Mouse (Mus musculus): ENCODE data around the gene Sipa1.

Sipa1 gene

GRCm38 (mm10) chr19:5686437-5686836, 22.9 kb upstream of the Sipa1 start:
- in situ Hi-C loops (cut with MboI): no loop called here

DNA sequence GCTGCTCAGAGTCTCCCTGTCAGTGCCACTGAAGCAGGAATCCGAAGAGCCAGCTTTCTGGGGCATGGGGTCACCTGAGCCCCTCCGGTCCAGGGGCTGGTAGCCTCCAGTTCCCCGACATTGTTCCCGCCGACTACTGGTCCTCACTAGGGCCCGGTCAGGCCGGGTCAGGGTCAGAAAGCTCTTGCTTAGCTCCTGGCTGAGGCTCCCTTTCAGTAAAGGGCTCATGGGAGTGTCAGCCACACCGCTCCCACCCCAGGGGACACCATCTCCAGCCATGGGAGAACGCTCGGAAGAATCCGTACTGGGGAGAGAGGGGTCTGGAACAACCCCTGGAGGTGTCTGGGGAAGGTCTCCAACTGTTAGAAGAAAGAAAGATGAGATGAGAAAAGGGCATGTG, 22.4 kb upstream of the Sipa1 start:
- in situ Hi-C loops (cut with MboI): no loop called here

DNA sequence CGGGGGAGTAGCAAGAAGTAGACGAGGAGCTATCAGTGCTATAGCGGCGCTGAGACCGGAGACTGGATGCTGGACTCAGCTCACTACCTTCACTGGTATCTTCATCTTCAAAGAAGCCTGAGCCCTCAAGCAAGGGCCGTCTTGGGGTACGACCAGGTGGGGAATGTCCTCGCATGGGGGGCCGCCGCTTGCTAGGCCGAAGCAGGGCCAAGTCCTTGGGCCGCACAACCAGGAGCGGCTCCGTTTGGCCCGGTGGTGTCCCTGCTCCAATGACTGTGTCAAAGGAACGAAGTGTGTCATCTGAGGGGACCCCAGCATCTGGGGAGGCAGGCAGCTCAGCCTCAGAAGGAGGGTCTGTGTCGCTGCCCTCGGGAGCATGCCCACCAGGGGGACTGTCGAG, 21.9 kb upstream of the Sipa1 start:
- in situ Hi-C loops (cut with MboI): no loop called here

GRCm38 (mm10) chr19:5684985-5685384, 21.5 kb upstream of the Sipa1 start:
- in situ Hi-C loops (cut with MboI): no loop called here

DNA sequence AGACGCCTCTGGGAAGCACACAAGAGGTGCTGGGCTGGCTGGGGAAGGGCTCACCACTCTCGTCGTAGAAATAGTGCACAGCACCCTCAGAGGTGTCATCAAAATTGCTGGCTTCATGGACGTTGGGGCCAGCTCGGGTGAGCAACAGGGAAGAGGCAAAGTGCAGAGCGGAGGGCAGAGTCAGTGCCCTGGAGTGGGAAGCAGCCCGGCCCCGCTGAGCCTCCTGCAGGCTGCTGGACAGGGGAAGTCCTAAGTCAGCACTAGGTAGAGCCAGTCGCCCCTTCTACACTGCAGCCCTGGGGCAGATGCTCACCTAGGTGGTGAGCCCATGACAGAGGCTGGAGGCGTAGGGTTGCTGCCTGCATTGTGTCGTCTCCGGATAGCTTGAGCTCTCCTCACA, 20.7 kb upstream of the Sipa1 start:
- in situ Hi-C loops (cut with MboI): no loop called here

- in situ Hi-C loops (cut with MboI): no loop called here
Observed at GRCm38 (mm10) chr19:5680432-5680831, 16.9 kb upstream of the Sipa1 start.

DNA sequence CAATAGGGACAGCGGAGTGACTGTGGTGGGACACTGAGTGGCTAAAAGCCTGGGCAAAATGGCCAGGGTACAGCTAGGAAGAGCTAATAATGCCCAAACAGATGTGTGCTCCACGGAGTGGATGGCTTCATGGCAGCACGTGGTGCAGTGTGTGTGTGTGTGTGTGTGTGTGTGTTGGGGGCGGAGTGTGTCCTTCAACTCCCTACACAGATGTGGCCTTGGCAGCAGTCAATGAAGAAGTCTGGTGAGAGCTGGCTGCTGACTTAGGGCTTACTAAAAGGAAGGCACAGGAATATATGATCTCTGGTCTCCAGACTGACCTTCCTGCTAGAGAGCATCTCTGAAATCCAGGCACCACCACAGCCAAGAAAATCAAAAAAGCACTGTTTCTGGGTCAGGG, 4.9 kb upstream of the Sipa1 start:
- in situ Hi-C loops (cut with MboI): no loop called here

- in situ Hi-C loops (cut with MboI): no loop called here
Observed at GRCm38 (mm10) chr19:5666386-5666785, 2.9 kb upstream of the Sipa1 start.

- in situ Hi-C loops (cut with MboI): no loop called here
Observed at GRCm38 (mm10) chr19:5665465-5665864, 2.0 kb upstream of the Sipa1 start.

- in situ Hi-C loops (cut with MboI): no loop called here
Observed at GRCm38 (mm10) chr19:5664669-5665257, 1.3 kb upstream of the Sipa1 start.

DNA sequence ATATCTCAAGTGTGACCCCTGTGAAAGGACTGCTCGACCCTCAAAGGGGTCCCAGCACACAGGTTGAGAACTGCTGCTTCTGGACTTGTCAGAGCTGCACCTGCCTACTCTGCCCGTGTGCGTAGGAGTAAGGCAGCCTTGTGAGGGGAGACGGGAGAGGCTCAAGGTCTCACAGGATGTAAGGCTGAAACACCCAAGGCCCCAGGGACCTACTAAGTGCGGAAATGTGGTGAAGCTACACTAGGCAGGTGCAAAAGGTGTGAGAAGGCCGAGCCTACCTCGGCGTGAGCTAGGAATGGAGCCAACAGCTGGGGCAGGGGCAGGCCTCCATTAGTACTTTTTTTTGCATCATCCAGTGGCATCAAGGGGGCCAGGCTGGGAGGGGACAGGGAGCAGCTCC, 1.2 kb downstream of the Sipa1 start:
- in situ Hi-C loops (cut with MboI): no loop called here

DNA sequence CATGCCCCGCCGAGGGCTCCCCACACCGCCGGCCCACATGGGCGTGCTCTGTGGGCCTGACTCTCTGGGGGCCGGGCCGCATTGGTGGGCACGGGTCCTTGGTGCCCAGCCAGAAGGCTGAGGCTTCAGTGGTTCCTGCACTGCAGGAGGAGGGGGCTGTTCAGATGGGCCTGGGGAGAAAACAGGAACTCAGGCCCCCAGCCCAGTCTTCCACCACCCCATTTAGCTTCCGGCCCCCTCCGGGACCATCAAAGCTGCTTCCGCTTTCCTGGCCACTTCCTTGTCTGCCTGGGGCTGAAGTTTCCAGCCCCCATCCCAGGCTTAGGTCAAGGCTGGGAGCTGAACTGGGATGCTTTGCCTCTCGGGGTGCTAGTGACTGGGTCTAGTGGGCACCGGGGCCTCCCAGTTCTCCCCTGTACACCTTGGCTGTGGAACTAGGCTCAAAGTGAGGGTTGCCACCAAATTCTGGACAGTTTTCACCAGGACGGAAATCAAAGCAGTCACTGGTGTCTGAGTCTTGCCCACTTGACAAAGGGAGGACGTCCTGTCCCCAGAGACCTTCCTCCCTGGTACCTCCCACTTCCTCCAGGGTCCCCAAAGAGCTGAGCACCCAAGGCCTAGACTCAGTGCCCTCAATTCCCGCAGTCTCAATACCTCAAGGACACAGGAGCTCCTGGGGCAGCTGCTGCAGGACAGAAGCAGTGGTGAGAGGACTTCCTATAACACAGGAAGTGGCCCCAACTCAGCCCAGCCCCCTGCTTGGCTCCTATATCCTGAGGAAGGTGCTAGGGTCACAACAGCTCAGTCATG, 2.4 kb downstream of the Sipa1 start:
- in situ Hi-C loops (cut with MboI): no loop called here

DNA sequence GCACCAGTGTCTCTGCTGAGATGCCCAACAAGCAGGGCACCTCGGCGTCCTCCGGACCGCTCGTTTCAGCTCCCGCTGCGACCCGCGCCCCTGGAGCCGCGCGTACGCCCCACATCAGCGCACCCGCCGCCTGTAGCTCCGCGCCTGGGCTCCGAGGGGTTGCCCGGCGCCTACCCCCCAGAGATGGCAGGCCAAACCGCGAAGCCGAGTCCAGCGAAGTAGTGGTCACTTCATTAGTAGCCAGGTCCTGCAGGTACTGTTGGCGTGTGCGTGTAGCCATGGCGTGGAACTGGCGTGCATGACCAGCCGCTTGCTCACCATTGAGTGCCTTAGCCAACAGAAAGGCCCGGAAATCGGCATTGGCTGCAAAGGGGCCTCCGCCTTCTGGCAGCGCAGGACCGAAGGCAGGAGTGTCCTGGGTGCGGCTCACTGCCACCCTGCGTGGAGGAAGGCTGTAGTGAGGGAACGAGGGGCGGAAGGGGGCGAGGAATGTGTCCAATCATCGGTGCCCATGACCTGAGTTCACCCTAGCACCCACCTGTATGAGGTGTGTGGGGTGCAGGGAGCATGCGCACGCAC, 8.7 kb downstream of the Sipa1 start:
- in situ Hi-C loops (cut with MboI): no loop called here

DNA sequence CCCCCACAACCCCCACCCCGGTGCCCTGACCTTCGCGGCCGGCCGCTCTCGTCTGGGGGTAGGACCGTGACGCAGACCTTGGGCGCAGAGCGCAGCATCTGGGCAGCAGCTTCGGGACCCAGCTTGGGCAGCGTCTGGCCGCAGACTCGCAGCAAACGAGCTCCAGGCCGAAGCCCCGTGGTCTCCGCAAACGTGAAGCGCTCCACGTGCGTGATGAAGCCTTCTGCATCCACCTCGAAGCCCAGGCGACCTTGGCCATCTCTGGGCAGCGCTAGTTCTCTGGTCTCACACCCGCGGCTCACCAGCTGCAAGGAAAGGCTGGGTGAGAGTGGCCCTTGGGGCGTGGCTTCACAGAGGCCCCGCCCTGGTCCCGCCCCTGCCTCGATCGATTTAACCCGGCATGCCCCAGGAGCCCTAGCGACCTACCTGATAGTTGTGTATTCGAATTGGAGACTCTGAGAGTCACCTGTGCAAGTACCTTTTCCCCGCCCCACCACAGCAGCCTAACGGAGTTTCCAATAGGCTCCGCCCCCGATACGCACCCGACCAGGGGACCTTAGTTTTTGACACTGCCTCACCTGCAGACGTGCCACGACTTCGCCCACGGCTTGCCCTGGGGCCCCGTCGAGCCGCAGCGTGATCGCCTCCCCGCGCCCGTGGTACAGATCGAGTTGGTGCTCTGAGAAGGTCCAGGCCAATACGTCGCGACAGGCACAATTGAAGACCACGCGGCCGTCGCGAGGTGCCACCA, 9.4 kb downstream of the Sipa1 start:
- in situ Hi-C loops (cut with MboI): no loop called here

DNA sequence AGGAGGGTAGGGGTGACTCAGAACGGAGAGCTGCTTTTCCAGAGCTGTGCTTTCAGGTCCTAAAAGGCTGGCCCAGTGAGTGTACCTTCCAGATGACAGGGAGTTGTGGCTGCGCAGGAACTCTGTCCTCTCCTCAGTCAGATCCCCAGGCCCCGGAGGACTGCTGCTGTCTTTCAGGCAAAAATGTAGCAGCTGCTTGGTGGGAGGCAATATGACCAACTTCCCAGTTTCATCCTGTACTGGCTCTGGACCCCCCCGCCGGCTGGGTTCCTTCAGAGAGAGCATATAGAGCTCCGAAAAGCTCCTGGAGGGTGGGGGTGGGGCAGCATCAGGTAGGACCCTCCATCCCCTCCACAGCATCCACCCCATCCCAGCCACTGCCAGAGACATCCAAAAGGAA, 10.9 kb downstream of the Sipa1 start:
- in situ Hi-C loops (cut with MboI): no loop called here

DNA sequence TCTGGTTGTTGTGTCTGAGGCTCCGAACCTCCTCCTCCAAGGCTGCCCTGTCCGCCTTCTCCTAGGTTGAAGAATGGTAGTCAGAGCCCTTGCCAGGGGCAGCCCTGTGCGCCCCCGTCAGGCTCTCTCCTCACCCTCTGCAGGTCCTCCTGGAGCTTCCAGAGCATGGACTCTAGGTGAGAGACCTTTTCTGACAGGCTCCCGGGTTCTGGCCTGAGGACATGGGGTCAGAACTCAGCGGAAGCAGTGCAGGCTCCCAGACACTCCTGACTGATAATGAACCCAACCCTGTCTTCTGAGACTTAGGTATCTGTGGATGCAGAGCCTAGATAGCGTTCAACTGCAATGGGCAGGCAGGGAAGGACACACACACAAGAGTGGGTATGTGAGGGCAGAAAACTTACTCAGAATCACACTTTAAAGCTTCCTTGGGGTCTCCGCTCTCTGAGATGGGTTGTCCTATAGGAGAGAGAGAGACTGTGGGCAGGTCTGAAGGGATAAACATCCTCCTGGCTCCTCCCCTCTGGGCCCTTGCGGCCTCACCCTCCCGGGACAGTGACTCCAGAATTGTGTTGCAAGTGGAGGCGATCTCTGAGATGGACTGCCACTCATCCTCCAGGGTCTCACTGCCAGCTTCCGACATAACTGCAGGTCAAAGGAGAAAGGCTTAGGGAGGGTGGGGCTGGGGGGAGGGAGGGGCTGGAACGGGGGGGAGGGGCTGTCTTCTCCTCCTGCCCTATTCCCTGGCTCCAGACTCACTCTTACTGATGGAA, 11.8 kb downstream of the Sipa1 start:
- in situ Hi-C loops (cut with MboI): no loop called here

- in situ Hi-C loops (cut with MboI): no loop called here
Observed at GRCm38 (mm10) chr19:5649298-5649741, 14.2 kb downstream of the Sipa1 start.

DNA sequence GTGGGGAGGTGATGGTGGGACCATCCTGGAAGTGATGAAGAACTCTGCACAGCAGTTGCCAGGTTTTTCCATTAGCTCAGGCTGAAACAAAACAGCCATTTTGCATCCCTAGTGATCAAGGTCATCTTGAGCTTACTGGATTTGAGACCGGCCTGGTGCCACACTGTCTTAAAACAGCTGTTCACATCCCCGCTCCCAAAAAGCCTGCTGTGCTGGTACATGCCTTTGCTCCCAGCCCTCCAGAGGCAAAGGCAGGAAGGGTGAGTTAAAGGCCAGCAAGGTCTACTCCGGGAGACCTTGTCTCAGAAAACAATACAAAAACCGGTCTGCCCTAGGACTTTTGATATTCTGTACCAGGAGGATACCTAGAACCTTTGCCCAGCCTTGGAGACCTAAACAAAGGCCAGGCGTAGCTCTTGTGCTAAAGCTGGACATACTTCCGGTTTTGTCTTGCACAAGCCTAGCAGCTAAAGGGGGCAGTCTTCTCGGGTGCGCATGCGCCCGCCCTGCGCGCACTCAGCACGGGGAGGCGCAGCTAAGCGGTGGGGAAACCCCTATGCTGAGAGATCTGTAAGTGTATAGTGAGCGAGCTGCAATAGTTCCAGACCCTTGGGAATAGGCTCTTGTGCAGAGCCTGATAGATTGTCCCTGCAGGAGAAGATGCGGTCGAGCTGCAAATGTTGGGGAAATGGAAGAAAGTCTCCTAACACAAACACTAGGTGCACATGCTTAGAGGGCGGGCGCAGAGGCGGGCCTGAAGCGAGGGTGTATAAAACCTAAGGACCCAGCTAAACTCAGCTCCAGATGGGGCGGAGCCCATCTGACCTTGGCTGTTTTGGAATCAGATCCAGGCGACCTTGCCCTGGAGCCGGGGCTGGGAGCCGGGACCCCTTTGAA, 14.9 kb downstream of the Sipa1 start:
- in situ Hi-C loops (cut with MboI): no loop called here

GRCm38 (mm10) chr19:5647791-5648190, 15.7 kb downstream of the Sipa1 start:
- in situ Hi-C loops (cut with MboI): no loop called here

DNA sequence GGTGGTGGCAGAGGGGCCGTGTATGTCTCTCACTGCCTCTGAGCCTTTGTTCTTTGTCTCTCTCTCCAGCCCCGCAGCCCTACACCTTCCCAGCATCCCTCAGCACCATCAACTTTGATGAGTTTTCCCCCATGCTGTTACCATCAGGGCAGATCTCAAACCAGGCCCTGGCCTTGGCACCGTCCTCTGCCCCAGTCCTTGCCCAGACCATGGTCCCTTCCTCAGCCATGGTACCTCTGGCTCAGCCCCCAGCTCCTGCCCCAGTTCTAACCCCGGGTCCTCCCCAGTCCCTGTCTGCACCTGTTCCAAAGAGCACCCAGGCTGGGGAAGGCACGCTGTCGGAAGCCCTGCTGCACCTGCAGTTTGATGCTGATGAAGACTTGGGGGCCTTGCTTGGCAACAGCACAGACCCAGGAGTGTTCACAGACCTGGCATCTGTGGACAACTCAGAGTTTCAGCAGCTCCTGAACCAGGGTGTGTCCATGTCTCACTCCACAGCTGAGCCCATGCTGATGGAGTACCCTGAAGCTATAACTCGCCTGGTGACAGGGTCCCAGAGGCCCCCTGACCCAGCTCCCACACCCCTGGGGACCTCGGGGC, 16.7 kb downstream of the Sipa1 start:
- in situ Hi-C loops (cut with MboI): no loop called here
